Mouse (Mus musculus) G1E (cell line): ENCODE measurements at regions not wholly inside any gene's neighbourhood (a gene's known extent, or its start where the extent isn't known, plus 50 kb on each side); places are given as distances from the start of the nearest gene placed in this dataset.

ENCODE experiments used
- ATAC-seq: 2 replicates; pipeline ENCODE4 v1.8.0; 2016; ENCODE audit warnings: mild to moderate bottlenecking; ENCODE audit not compliant: insufficient number of reproducible peaks, poor library complexity, low FRiP score, severe bottlenecking; ENCODE audit errors: extremely low read depth
- DNase-seq: peaks from one replicate; pipeline ENCODE4 v3.0.0; 2012; ENCODE audit warnings: low spot score
- H3K27me3 ChIP-seq: 2 replicates; pipeline ENCODE4 v1.6.1; 2012; ENCODE audit warnings: mild to moderate bottlenecking, low read length, inconsistent platforms; ENCODE audit not compliant: insufficient read depth
- H3K36me3 ChIP-seq: replicated peaks from 2 replicates; pipeline ENCODE3; 2012; ENCODE audit warnings: mild to moderate bottlenecking, inconsistent platforms
- H3K4me1 ChIP-seq: 2 replicates; pipeline ENCODE4 v1.6.1; 2012; ENCODE audit warnings: low read depth, low read length, inconsistent platforms, mixed read lengths; ENCODE audit not compliant: insufficient read depth
- H3K4me3 ChIP-seq: 2 replicates; pipeline ENCODE4 v1.5.1; 2012; ENCODE audit warnings: low read depth, mild to moderate bottlenecking, inconsistent platforms, low read length, moderate library complexity, mixed read lengths
- H3K9me3 ChIP-seq: replicated peaks from 2 replicates; pipeline ENCODE4 v1.6.1; 2012; ENCODE audit warnings: inconsistent platforms
- CTCF ChIP-seq: IDR thresholded peaks from 2 replicates; pipeline ENCODE4 v1.5.1; 2012; ENCODE audit warnings: low read depth, low read length, inconsistent platforms, mixed read lengths
- GATA1 ChIP-seq: IDR thresholded peaks from 2 replicates; pipeline ENCODE4 v1.6.1; 2012; ENCODE audit warnings: borderline replicate concordance, low read length, inconsistent platforms, mixed read lengths
- GATA2 ChIP-seq: IDR thresholded peaks from 2 replicates; pipeline ENCODE4 v1.6.1; 2012; ENCODE audit warnings: low read depth, low read length, inconsistent platforms, borderline replicate concordance
- POLR2AphosphoS5 ChIP-seq: IDR thresholded peaks from 2 replicates; pipeline ENCODE4 v1.6.1; 2012; ENCODE audit warnings: low read depth, low read length, inconsistent platforms; ENCODE audit not compliant: insufficient replicate concordance
- TAL1 ChIP-seq: conservative IDR thresholded peaks from 2 replicates; pipeline ENCODE4 v1.6.1; 2012; ENCODE audit warnings: low read depth, low read length, inconsistent platforms, mixed read lengths

- Histone ChIP-seq H3K4me3 (no peak overlapping the region), H3K4me1 (no peaks in the 10 kb centered on the region), H3K36me3 (no peaks in the 10 kb centered on the region), H3K27me3 (no peaks in the 10 kb centered on the region), H3K9me3 (peaks cover 68% of the 10 kb centered on the region)
- no peak for TF ChIP-seq GATA1
- TF ChIP-seq POLR2AphosphoS5, result no peak
- TF ChIP-seq CTCF, result no peak
- no peak for TF ChIP-seq TAL1
- no peak for TF ChIP-seq GATA2
- no peak for DNase-seq
- no peak for ATAC-seq
Observed at GRCm38 (mm10) chr6:117489161-117489560, 320.8 kb downstream of the Cxcl12 start.

- ATAC-seq (no peak), DNase-seq (no peak)
- TF ChIP-seq CTCF (no peak), GATA2 (no peak), GATA1 (no peak), TAL1 (no peak), POLR2AphosphoS5 (no peak)
- H3K4me3 ChIP-seq, result no peak overlapping the region
- no peaks in the 10 kb centered on the region for H3K36me3 ChIP-seq
- no peaks in the 10 kb centered on the region for H3K4me1 ChIP-seq
- peaks cover 72% of the 10 kb centered on the region for H3K9me3 ChIP-seq
- no peaks in the 10 kb centered on the region for H3K27me3 ChIP-seq
Observed at GRCm38 (mm10) chr6:117489761-117490396, 321.5 kb downstream of the Cxcl12 start.

GRCm38 (mm10) chr6:117494971-117495370 lies 326.6 kb downstream of the Cxcl12 start:
- Histone ChIP-seq H3K36me3 (no peaks in the 10 kb centered on the region), H3K4me1 (no peaks in the 10 kb centered on the region), H3K27me3 (no peaks in the 10 kb centered on the region), H3K9me3 (peaks cover 69% of the 10 kb centered on the region), H3K4me3 (no peak overlapping the region)
- ATAC-seq, result no peak
- no peak for TF ChIP-seq CTCF
- TF ChIP-seq TAL1, result no peak
- TF ChIP-seq GATA1, result no peak
- no peak for TF ChIP-seq POLR2AphosphoS5
- TF ChIP-seq GATA2, result no peak
- no peak for DNase-seq

- Histone ChIP-seq H3K27me3 (no peaks in the 10 kb centered on the region), H3K9me3 (peaks cover 49% of the 10 kb centered on the region), H3K36me3 (no peaks in the 10 kb centered on the region), H3K4me3 (no peak overlapping the region), H3K4me1 (no peaks in the 10 kb centered on the region)
- no peak for ATAC-seq
- TF ChIP-seq GATA2, result no peak
- TF ChIP-seq GATA1, result no peak
- TF ChIP-seq TAL1, result no peak
- no peak for TF ChIP-seq POLR2AphosphoS5
- no peak for TF ChIP-seq CTCF
- DNase-seq, result no peak
Observed at GRCm38 (mm10) chr6:117497337-117497736, 329.0 kb downstream of the Cxcl12 start.

- Histone ChIP-seq H3K4me1 (no peaks in the 10 kb centered on the region), H3K9me3 (peaks cover 45% of the 10 kb centered on the region), H3K36me3 (no peaks in the 10 kb centered on the region), H3K4me3 (no peak overlapping the region), H3K27me3 (no peaks in the 10 kb centered on the region)
- DNase-seq (no peak), ATAC-seq (no peak)
- TF ChIP-seq GATA2, result no peak
- TF ChIP-seq GATA1, result no peak
- TF ChIP-seq POLR2AphosphoS5, result no peak
- no peak for TF ChIP-seq CTCF
- no peak for TF ChIP-seq TAL1
Observed at GRCm38 (mm10) chr6:117497904-117498303, 329.6 kb downstream of the Cxcl12 start.

GRCm38 (mm10) chr6:117502346-117502745 lies 334.0 kb downstream of the Cxcl12 start:
- no peak for DNase-seq
- TF ChIP-seq GATA2 (no peak), POLR2AphosphoS5 (no peak), TAL1 (no peak), CTCF (no peak), GATA1 (no peak)
- no peak for ATAC-seq
- Histone ChIP-seq H3K9me3 (peaks cover 48% of the 10 kb centered on the region), H3K4me1 (no peaks in the 10 kb centered on the region), H3K4me3 (no peak overlapping the region), H3K36me3 (no peaks in the 10 kb centered on the region), H3K27me3 (no peaks in the 10 kb centered on the region)

- Histone ChIP-seq H3K27me3 (no peaks in the 10 kb centered on the region), H3K9me3 (peaks cover 47% of the 10 kb centered on the region), H3K4me3 (no peak overlapping the region), H3K36me3 (no peaks in the 10 kb centered on the region), H3K4me1 (no peaks in the 10 kb centered on the region)
- ATAC-seq, result no peak
- DNase-seq, result no peak
- TF ChIP-seq CTCF, result no peak
- no peak for TF ChIP-seq GATA1
- TF ChIP-seq POLR2AphosphoS5, result no peak
- TF ChIP-seq GATA2, result no peak
- no peak for TF ChIP-seq TAL1
Observed at GRCm38 (mm10) chr6:117504771-117505170, 336.2 kb upstream of the Zfp637 start.
